Mouse (Mus musculus) myocyte (in vitro differentiated cells): ENCODE results near the gene Tec.

ENCODE experiments used
- CEBPB ChIP-seq: IDR thresholded peaks from 2 replicates; pipeline ENCODE4 v1.6.1; 2011; ENCODE audit warnings: mild to moderate bottlenecking, moderate library complexity; ENCODE audit not compliant: poor library complexity, insufficient read depth, severe bottlenecking
- E2F4 ChIP-seq: IDR thresholded peaks from one replicate; pipeline ENCODE4 v1.6.1; 2011; ENCODE audit warnings: mild to moderate bottlenecking, control low read depth, moderate library complexity; ENCODE audit not compliant: insufficient read depth
- MAX ChIP-seq: IDR thresholded peaks from one replicate; pipeline ENCODE4 v1.6.1; 2011; ENCODE audit warnings: low read depth, mild to moderate bottlenecking, control low read depth
- MYOD1 ChIP-seq, 3 experiments: IDR thresholded peaks; one replicate each; pipeline ENCODE4 v1.6.1; 2011; ENCODE audit warnings: control low read depth in 2 of 3, low read depth in 2 of 3, mild to moderate bottlenecking in 2 of 3, moderate library complexity in 1 of 3; ENCODE audit not compliant: insufficient read length in 2 of 3, control insufficient read depth in 1 of 3
- POLR2A ChIP-seq: IDR thresholded peaks from one replicate; pipeline ENCODE4 v1.6.1; 2011; ENCODE audit warnings: low read depth, mild to moderate bottlenecking, control low read depth, moderate library complexity; ENCODE audit not compliant: insufficient read length
- SRF ChIP-seq: IDR thresholded peaks from one replicate; pipeline ENCODE4 v1.6.1; 2011; ENCODE audit warnings: low read depth; ENCODE audit not compliant: control insufficient read depth, insufficient read length

- TF ChIP-seq POLR2A, result no peak
- no peak for TF ChIP-seq CEBPB
- TF ChIP-seq MYOD1 (IDR thresholded peaks at IDR 0.05; ENCODE audit: control insufficient read depth in 1 of 3, insufficient read length in 2 of 3, low read depth in 2 of 3), result no peak
- TF ChIP-seq SRF, result no peak
- TF ChIP-seq MAX, result no peak
- no peak for TF ChIP-seq E2F4
Observed at GRCm38 (mm10) chr5:72845928-72846630, 22.2 kb downstream of the Tec start.
